Mouse (Mus musculus) ES-Bruce4 (cell line): Measurements from ENCODE around the gene Rtca.

Experiments
- CTCF ChIP-seq: IDR thresholded peaks from one replicate; pipeline ENCODE4 v1.8.1; 2011; ENCODE audit warnings: low read depth, low read length
- EP300 ChIP-seq: IDR thresholded peaks from 2 replicates; pipeline ENCODE4 v1.6.1; 2011; ENCODE audit warnings: low read depth, low read length; ENCODE audit not compliant: insufficient read depth
- POLR2A ChIP-seq: IDR thresholded peaks from one replicate; pipeline ENCODE4 v1.8.1; 2011; ENCODE audit warnings: low read length; ENCODE audit not compliant: insufficient read depth

GRCm38 (mm10) chr3:116537200-116537573 is 29.2 kb upstream of the Rtca start:
- TF ChIP-seq POLR2A (no peak), CTCF (no peak), EP300 (no peak)
